Mouse (Mus musculus) E14TG2a.4 (cell line): ENCODE results near the gene Acsbg1.

Source experiments
- CTCF ChIP-seq: conservative IDR thresholded peaks from 2 replicates; pipeline ENCODE4 v1.5.1; 2014; ENCODE audit warnings: low read length
- NANOG ChIP-seq: IDR thresholded peaks from 2 replicates; pipeline ENCODE4 v1.6.1; 2014; ENCODE audit warnings: borderline replicate concordance, low read length, mixed read lengths
- POU5F1 ChIP-seq: IDR thresholded peaks from 2 replicates; pipeline ENCODE4 v1.6.1; 2014; ENCODE audit warnings: low read length, borderline replicate concordance

DNA sequence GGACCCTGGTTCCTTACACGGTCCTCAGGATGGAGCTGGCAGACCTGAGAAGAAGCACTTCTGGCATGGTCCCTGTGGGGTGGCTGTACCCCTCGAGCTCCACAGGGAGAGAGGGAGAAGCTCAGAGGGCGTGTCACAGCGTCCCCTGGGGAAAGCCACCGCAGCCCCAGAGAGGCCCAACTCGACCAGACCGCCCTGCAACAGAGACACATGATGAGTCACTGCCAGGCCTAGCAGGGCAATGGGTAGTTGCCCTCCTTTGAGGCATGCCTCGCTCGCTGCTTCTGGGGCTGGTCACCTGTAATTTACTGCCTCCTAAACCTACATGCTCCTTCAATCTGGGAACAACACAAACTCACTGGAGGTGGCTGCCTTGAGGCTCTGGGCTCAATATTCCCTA, 15.4 kb downstream of the Acsbg1 start:
- TF ChIP-seq CTCF (no peak), POU5F1 (no peak), NANOG (no peak)
